In the genomic region with DNA sequence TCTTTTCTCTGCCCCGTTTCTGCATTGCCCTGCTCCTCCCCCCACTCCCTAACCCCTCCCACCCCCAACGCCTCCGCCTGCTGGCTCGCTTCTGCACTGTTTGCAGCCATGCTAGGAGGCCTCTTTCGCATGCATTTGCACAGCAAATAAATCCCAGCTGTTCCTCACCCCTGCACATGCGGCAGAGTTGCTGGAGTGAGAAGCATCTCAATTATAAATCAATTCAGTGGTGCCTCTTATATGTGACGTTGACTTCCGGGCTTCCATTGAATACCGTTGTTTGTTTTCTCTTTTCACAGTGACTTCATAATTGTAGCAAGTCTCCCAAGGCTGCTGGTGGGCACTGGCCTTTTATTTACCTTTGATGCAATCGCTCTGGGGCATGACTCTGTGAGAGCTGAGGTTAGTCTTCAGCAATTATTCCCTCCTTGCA, we compare ENCODE assay signal across 8 mouse cellular contexts.
DNase-seq lines count a peak whose midpoint lies in the region; ATAC-seq lines count a peak whose summit lies in the region.

No protein-coding gene starts in this region.

- 2% methylated on average over 10 of the region's 10 CpGs for WGBS in embryonic facial prominence, embryonic 12.5 days
- 13% methylated on average over 10 of the region's 10 CpGs for WGBS in liver, embryonic 15.5 days (ENCODE audit: insufficient replicate concordance)
- WGBS in neural tube, embryonic 14.5 days: under 1% methylated on average over 10 of the region's 10 CpGs

- intact Hi-C loops in left cerebral cortex, postnatal 4 days (cut with DNase I): no loop called here
- intact Hi-C loops in left cerebral cortex, postnatal 14 days (cut with DNase I): no loop called here

- peak overlapping the region; percentile 51 for H3K27ac ChIP-seq in embryonic facial prominence, embryonic 12.5 days
- H3K27ac ChIP-seq in liver, embryonic 15.5 days (replicated peaks): no peak overlapping the region
- no peak overlapping the region for H3K27ac ChIP-seq in neural tube, embryonic 14.5 days (ENCODE audit: low read depth, low read length)

- no peaks in the 10 kb centered on the region for H3K36me3 ChIP-seq in embryonic facial prominence, embryonic 12.5 days
- no peaks in the 10 kb centered on the region for H3K36me3 ChIP-seq in liver, embryonic 15.5 days (replicated peaks)
- no peaks in the 10 kb centered on the region for H3K36me3 ChIP-seq in neural tube, embryonic 14.5 days (ENCODE audit: control insufficient read depth, insufficient read depth, low read length)

- no peak overlapping the region for H3K4me3 ChIP-seq in embryonic facial prominence, embryonic 12.5 days
- no peak overlapping the region for H3K4me3 ChIP-seq in liver, embryonic 15.5 days (replicated peaks)
- H3K4me3 ChIP-seq in neural tube, embryonic 14.5 days (ENCODE audit: low read depth, low read length): no peak overlapping the region

- no peak overlapping the region for H3K9ac ChIP-seq in embryonic facial prominence, embryonic 12.5 days
- no peak overlapping the region for H3K9ac ChIP-seq in liver, embryonic 15.5 days
- no peak overlapping the region for H3K9ac ChIP-seq in neural tube, embryonic 14.5 days (replicated peaks; ENCODE audit: low read depth, low read length)

- H3K4me1 ChIP-seq in embryonic facial prominence, embryonic 12.5 days: peaks cover 12% of the 10 kb centered on the region
- H3K4me1 ChIP-seq in liver, embryonic 15.5 days (replicated peaks): no peaks in the 10 kb centered on the region
- H3K4me1 ChIP-seq in neural tube, embryonic 14.5 days (ENCODE audit: control insufficient read depth, insufficient read depth, low read length): peaks cover 7% of the 10 kb centered on the region; the same call in 1 of the 2 replicates

- H3K27me3 ChIP-seq in embryonic facial prominence, embryonic 12.5 days: no peaks in the 10 kb centered on the region
- H3K27me3 ChIP-seq in liver, embryonic 15.5 days: no peaks in the 10 kb centered on the region
- H3K27me3 ChIP-seq in neural tube, embryonic 14.5 days (ENCODE audit: control insufficient read depth, insufficient read depth, low read length): no peaks in the 10 kb centered on the region

- no peaks in the 10 kb centered on the region for H3K9me3 ChIP-seq in embryonic facial prominence, embryonic 12.5 days
- H3K9me3 ChIP-seq in liver, embryonic 15.5 days (replicated peaks): no peaks in the 10 kb centered on the region
- H3K9me3 ChIP-seq in neural tube, embryonic 14.5 days (ENCODE audit: control insufficient read depth, low read length): no peaks in the 10 kb centered on the region

- 0 out of 2 replicates have a peak, but pooled peaks have one; percentile 53 for ATAC-seq in embryonic facial prominence, embryonic 12.5 days (ENCODE audit: insufficient number of reproducible peaks, insufficient read depth, low FRiP score, low TSS enrichment)
- no peak for ATAC-seq in liver, embryonic 15.5 days (ENCODE audit: insufficient read depth)
- peak; percentile 81; the same call in 1 of the 2 replicates for ATAC-seq in neural tube, embryonic 14.5 days (ENCODE audit: low read depth)

- H3K4me2 ChIP-seq in embryonic facial prominence, embryonic 12.5 days (replicated peaks): peak overlapping the region; percentile 33
- peak overlapping the region; percentile 31 for H3K4me2 ChIP-seq in liver, embryonic 15.5 days
- H3K4me2 ChIP-seq in neural tube, embryonic 14.5 days (ENCODE audit: low read depth, low read length): 0 out of 2 replicates have a peak overlapping the region, but pooled peaks have one; percentile 19

- DNase-seq in left cerebral cortex, postnatal 4 days: peak; percentile 42
- no peak for DNase-seq in left cerebral cortex, adult 9 months (ENCODE audit: low spot score in 2 of 2)
- peak; percentile 44 for DNase-seq in hindlimb bud, embryonic 11.5 days (ENCODE audit: extremely low spot score, low read depth, low spot score)
- no peak for DNase-seq in left cerebral cortex, postnatal 14 days (ENCODE audit: low spot score in 2 of 2)
- DNase-seq in spleen, adult 18-20 months: no peak

Comparison
In these comparisons a context has a peak if more than half of its experiments do, and no peak if none do; other contexts are left out.
1. DNase-seq: peak in left cerebral cortex, postnatal 4 days (single experiment) and hindlimb bud, embryonic 11.5 days (single experiment); none in left cerebral cortex, adult 9 months (0 of 2), left cerebral cortex, postnatal 14 days (0 of 2) and spleen, adult 18-20 months (0 of 2).
2. Peak in every context shown above with its lines, with median percentiles within 50 percentile points of each other: H3K4me2 ChIP-seq.